Mouse (Mus musculus): ENCODE measurements around the gene Lrmda. TPM values are rescaled to one million over a fixed set of nuclear protein-coding genes. Genes with fewer than 3 reads are reported as not detected.

The Lrmda gene
- polyA plus RNA-seq, 1 experiment from 2014 or later: 0.22 TPM

GRCm38 (mm10) chr14:22284823-22285517 is 265.5 kb downstream of the Lrmda start:
- Histone ChIP-seq H3K4me2 (no peak overlapping the region), H3K27ac (no peak overlapping the region), H3K4me3 (replicated peaks) (no peak overlapping the region), H3K4me1 (peaks cover 18% of the 10 kb centered on the region), H3K9me3 (no peaks in the 10 kb centered on the region), H3K27me3 (peaks cover 70% of the 10 kb centered on the region), H3K9ac (no peak overlapping the region), H3K36me3 (replicated peaks) (no peaks in the 10 kb centered on the region)
- 87% methylated on average over 15 of the region's 15 CpGs for WGBS
- ATAC-seq (ENCODE audit: low FRiP score): no peak

DNA sequence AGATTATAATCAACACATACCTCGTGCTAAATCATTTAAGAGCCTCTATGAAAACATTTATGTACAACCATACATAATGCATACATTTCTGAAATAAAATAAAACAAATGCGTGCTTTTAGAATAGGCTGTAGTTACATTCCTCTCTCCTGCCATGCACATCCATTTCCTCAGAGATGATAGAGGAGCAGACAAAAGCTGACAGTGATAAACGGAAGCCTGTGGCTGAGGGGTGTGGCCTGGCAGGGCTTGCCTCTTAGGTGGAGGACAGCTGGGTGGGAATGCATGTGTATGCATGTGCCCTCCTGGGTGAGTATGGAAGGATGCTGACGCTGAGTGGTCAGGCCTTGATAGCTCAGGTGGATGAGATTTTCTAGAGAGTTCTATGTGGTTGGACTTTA is 266.3 kb downstream of the Lrmda start:
- Histone ChIP-seq H3K4me1 (peaks cover 18% of the 10 kb centered on the region), H3K36me3 (replicated peaks) (no peaks in the 10 kb centered on the region), H3K4me3 (replicated peaks) (no peak overlapping the region), H3K4me2 (no peak overlapping the region), H3K9ac (no peak overlapping the region), H3K27me3 (peaks cover 63% of the 10 kb centered on the region), H3K9me3 (no peaks in the 10 kb centered on the region), H3K27ac (no peak overlapping the region)
- no peak for ATAC-seq (ENCODE audit: low FRiP score)
- WGBS: 72% methylated on average over 4 of the region's 4 CpGs

GRCm38 (mm10) chr14:22288179-22288578 is 268.7 kb downstream of the Lrmda start:
- Histone ChIP-seq H3K4me3 (replicated peaks) (no peak overlapping the region), H3K27me3 (peaks cover 51% of the 10 kb centered on the region), H3K9ac (no peak overlapping the region), H3K4me2 (no peak overlapping the region), H3K9me3 (no peaks in the 10 kb centered on the region), H3K4me1 (peaks cover 8% of the 10 kb centered on the region), H3K36me3 (replicated peaks) (no peaks in the 10 kb centered on the region), H3K27ac (no peak overlapping the region)
- 75% methylated on average over 10 of the region's 10 CpGs for whole genome bisulfite sequencing
- ATAC-seq (ENCODE audit: low FRiP score): no peak

DNA sequence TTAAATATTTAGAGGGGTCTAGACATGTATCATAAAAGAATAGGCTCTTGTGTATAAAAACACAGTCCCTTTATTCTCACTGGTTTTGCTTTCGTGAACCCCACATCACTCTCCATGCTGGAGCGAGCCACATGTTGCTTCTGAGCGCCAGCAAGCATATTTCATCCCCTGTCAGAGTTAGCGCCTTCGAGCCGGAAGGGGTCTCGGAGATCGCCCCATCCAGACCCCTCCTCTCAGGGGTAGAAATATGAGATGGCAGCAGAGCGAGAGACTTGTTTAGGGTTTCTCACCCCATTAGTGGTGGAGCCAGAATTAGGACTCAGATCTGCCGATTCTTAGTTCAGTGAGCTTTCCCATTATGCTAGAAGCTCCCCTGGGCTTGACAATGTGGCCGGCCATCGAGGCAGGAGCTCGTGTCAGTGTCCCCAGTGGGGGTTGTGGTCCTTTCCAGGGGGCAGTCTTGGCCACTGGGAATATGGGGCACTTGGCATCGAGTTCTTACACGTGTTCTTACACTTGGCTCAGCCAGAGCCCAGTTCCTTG is 269.9 kb downstream of the Lrmda start:
- Histone ChIP-seq H3K36me3 (replicated peaks) (no peaks in the 10 kb centered on the region), H3K27ac (no peak overlapping the region), H3K4me1 (no peaks in the 10 kb centered on the region; the same call in 1 of the 2 replicates), H3K9me3 (no peaks in the 10 kb centered on the region), H3K4me3 (replicated peaks) (no peak overlapping the region), H3K9ac (no peak overlapping the region), H3K4me2 (no peak overlapping the region), H3K27me3 (peaks cover 45% of the 10 kb centered on the region)
- no peak for ATAC-seq (ENCODE audit: low FRiP score)
- 88% methylated on average over 15 of the region's 15 CpGs for WGBS

- 87% methylated on average over 4 of the region's 4 CpGs for WGBS
- Histone ChIP-seq H3K9me3 (no peaks in the 10 kb centered on the region), H3K27me3 (peaks cover 35% of the 10 kb centered on the region), H3K9ac (no peak overlapping the region), H3K27ac (no peak overlapping the region), H3K4me2 (no peak overlapping the region), H3K36me3 (replicated peaks) (no peaks in the 10 kb centered on the region), H3K4me1 (no peaks in the 10 kb centered on the region), H3K4me3 (replicated peaks) (no peak overlapping the region)
- no peak for ATAC-seq (ENCODE audit: low FRiP score)
Observed at GRCm38 (mm10) chr14:22294371-22294770, 274.9 kb downstream of the Lrmda start.

DNA sequence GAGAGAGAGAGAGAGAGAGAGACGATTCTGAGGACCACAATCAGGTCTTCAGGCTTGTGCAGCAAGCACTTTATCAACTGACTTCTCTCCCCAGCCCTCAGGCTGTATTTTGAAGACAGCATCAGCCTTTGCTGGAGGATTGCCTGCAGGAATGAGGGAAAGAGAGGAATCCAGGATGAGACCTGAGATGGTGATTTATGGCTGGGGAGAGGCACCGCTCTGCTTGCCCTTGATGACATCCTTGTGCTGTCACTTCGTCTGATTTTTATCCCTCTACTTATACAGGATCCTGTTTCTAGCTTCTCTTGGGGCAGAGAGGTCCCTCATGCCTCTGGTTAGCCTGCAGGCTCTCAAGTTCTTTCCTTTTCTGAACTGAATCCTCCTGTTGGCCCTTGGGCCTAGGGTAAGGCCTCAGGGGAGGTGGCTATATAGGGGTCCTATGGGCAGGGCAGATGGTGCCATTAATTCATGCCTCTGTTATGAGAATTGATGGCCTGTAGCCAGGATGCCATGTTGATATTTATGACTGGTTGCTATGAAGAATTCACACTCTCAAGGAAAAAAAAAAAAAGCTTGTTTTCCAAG is 277.2 kb downstream of the Lrmda start:
- no peaks in the 10 kb centered on the region for H3K4me1 ChIP-seq
- no peak overlapping the region for H3K4me2 ChIP-seq
- H3K27ac ChIP-seq: no peak overlapping the region
- H3K4me3 ChIP-seq (replicated peaks): no peak overlapping the region
- no peaks in the 10 kb centered on the region for H3K36me3 ChIP-seq (replicated peaks)
- H3K9ac ChIP-seq: no peak overlapping the region
- no peaks in the 10 kb centered on the region for H3K9me3 ChIP-seq
- no peak for ATAC-seq (ENCODE audit: low FRiP score)
- 84% methylated on average over 3 of the region's 3 CpGs for whole genome bisulfite sequencing
- H3K27me3 ChIP-seq: peaks cover 30% of the 10 kb centered on the region

DNA sequence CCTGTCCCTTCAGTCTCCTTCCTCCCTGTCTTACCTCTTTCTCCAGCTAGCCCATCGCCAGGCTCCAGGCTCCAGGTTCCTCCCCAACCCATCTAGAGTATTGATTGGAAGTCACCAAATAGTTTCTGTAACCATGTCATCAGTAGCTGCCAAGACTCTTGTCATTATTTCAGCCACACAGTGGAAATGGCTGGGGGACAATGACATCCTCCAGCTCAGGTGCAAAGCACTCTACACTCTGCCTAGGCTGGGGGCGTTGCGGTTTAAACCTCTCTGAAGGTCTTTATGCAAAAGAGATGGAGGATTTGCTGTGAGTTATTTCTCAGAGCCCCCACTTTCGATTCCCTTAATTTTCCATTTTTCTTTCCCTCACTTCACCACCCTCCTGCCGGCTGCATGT is 287.2 kb downstream of the Lrmda start:
- Histone ChIP-seq H3K4me1 (peaks cover 7% of the 10 kb centered on the region; the same call in 1 of the 2 replicates), H3K9ac (no peak overlapping the region), H3K27me3 (peaks cover 15% of the 10 kb centered on the region; the same call in 1 of the 2 replicates), H3K4me2 (no peak overlapping the region), H3K36me3 (replicated peaks) (no peaks in the 10 kb centered on the region), H3K27ac (no peak overlapping the region), H3K4me3 (replicated peaks) (no peak overlapping the region), H3K9me3 (no peaks in the 10 kb centered on the region)
- WGBS: 76% methylated on average over 5 of the region's 5 CpGs
- ATAC-seq (ENCODE audit: low FRiP score): no peak

- Histone ChIP-seq H3K36me3 (replicated peaks) (no peaks in the 10 kb centered on the region), H3K27ac (no peak overlapping the region), H3K4me3 (replicated peaks) (no peak overlapping the region), H3K4me1 (peaks cover 7% of the 10 kb centered on the region; the same call in 1 of the 2 replicates), H3K9ac (no peak overlapping the region), H3K4me2 (no peak overlapping the region), H3K9me3 (no peaks in the 10 kb centered on the region), H3K27me3 (peaks cover 15% of the 10 kb centered on the region; the same call in 1 of the 2 replicates)
- no peak for ATAC-seq (ENCODE audit: low FRiP score)
- WGBS: 66% methylated on average over 6 of the region's 6 CpGs
Observed at GRCm38 (mm10) chr14:22308059-22308458, 288.5 kb downstream of the Lrmda start.

- H3K9ac ChIP-seq: no peak overlapping the region
- H3K4me3 ChIP-seq (replicated peaks): no peak overlapping the region
- no peak for ATAC-seq (ENCODE audit: low FRiP score)
- H3K4me1 ChIP-seq: no peaks in the 10 kb centered on the region
- H3K9me3 ChIP-seq: no peaks in the 10 kb centered on the region
- no peak overlapping the region for H3K27ac ChIP-seq
- no peak overlapping the region for H3K4me2 ChIP-seq
- no peaks in the 10 kb centered on the region for H3K36me3 ChIP-seq (replicated peaks)
- no peaks in the 10 kb centered on the region; the same call in 1 of the 2 replicates for H3K27me3 ChIP-seq
- WGBS: 87% methylated on average over 1 of the region's 1 CpGs
Observed at GRCm38 (mm10) chr14:22323058-22323457, 303.5 kb downstream of the Lrmda start.

DNA sequence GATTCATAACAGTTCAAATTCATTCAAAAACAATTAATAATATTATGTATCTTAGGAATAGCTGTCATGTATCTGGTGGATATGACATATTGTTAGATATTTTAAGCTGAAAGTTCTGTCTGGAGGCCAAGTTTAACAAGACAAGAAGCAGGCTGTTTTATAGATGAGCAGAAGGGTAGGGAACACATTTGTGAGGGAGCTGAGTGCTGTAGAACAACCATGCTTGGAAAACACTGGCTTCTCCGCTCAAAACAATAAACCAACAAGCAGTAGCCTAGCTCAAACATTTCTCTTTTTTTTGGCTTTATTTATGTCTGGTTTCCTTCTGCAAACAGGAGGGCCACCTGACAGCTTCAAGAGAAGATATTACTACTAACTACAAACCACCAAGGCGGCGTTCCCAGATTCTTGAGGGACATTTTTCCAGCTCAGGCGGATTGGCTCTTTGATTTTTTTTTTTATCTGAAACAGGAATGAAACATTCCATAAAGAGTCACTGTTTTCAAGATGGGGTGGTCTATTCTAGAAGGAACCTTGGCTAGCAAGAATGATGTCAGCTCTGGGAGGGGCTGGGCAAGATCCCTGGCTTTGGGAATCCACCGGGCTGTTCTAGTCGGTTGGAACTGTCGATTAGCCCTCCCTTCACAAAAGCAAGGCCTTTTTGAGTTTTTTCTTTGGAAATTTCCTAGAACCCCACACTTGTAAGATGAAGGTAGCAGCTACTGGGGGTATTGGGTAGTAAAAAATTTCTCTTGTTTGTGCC is 304.2 kb downstream of the Lrmda start:
- H3K36me3 ChIP-seq (replicated peaks): no peaks in the 10 kb centered on the region
- peaks cover 5% of the 10 kb centered on the region for H3K27me3 ChIP-seq
- WGBS: 93% methylated on average over 7 of the region's 7 CpGs
- no peaks in the 10 kb centered on the region for H3K9me3 ChIP-seq
- H3K9ac ChIP-seq: no peak overlapping the region
- no peak overlapping the region for H3K27ac ChIP-seq
- H3K4me1 ChIP-seq: no peaks in the 10 kb centered on the region
- H3K4me2 ChIP-seq: no peak overlapping the region
- ATAC-seq (ENCODE audit: low FRiP score): no peak
- no peak overlapping the region for H3K4me3 ChIP-seq (replicated peaks)

DNA sequence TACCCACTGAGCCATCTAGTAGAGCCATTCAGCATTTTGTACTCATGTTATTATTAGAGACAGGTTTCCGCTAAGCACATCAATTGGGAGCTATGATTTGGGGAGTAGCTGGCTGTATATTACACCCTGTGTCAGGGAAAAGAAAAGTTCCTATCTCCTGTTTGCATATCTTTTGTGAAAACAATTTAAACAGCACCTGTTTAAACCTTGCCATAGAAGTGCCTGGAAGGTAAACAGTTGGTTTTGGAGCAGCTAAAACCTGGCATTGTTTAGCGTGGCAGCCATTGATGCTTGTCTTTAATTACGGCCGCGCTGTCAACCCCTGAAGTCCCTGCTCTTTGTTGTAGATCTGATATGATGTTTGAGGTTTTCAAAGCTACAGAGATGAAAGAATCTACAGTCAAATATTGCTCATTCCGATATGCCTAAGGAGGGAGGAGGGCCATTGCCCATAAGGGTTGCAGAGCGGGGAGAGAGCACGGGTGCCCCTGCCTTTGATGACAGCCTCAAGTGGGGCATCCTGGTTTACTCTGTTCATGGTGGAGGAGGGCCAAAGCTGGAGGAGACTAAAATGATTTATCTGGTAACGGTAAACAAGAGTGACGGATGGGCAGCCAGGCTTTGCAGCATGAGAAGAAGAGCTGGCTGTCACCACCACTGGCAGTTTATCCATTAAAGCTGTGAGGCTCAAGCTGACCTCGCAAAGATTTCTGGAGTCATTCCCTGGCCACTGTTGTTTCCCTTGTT is 306.9 kb downstream of the Lrmda start:
- no peak overlapping the region for H3K4me3 ChIP-seq (replicated peaks)
- H3K9ac ChIP-seq: no peak overlapping the region
- H3K27ac ChIP-seq: no peak overlapping the region
- no peaks in the 10 kb centered on the region for H3K9me3 ChIP-seq
- H3K4me1 ChIP-seq: no peaks in the 10 kb centered on the region
- no peaks in the 10 kb centered on the region for H3K36me3 ChIP-seq (replicated peaks)
- H3K27me3 ChIP-seq: peaks cover 9% of the 10 kb centered on the region
- WGBS: 88% methylated on average over 11 of the region's 11 CpGs
- H3K4me2 ChIP-seq: no peak overlapping the region
- ATAC-seq (ENCODE audit: low FRiP score): no peak

- WGBS: 87% methylated on average over 3 of the region's 3 CpGs
- Histone ChIP-seq H3K4me3 (replicated peaks) (no peak overlapping the region), H3K9ac (no peak overlapping the region), H3K36me3 (replicated peaks) (no peaks in the 10 kb centered on the region), H3K9me3 (no peaks in the 10 kb centered on the region), H3K4me2 (no peak overlapping the region), H3K27me3 (peaks cover 9% of the 10 kb centered on the region), H3K4me1 (no peaks in the 10 kb centered on the region), H3K27ac (no peak overlapping the region)
- no peak for ATAC-seq (ENCODE audit: low FRiP score)
Observed at GRCm38 (mm10) chr14:22329191-22329590, 309.7 kb downstream of the Lrmda start.
